Mouse (Mus musculus) liver, embryonic 14.5 days (tissue): ENCODE measurements at regions not wholly inside any gene's neighbourhood (a gene's known extent, or its start where the extent isn't known, plus 50 kb on each side); places are given as distances from the start of the nearest gene placed in this dataset.

Experiments
- ATAC-seq: fragments of 200-750 bp; cut with Nextera tagmentation; 2 replicates; pipeline ENCODE4 v1.8.0; 2017; ENCODE audit warnings: moderate number of reproducible peaks, mild to moderate bottlenecking, moderate library complexity; ENCODE audit not compliant: insufficient read depth
- DNase-seq, 3 experiments: peaks; one replicate each; pipeline ENCODE4 v3.0.0-alpha.2; 2012 to 2013; ENCODE audit warnings: low read depth in 3 of 3, low spot score in 3 of 3
- H3K27ac ChIP-seq: fragments of 300-500 bp; sonication (generic); 2 replicates; pipeline ENCODE4 v1.5.1; 2014; ENCODE audit warnings: moderate library complexity, mild to moderate bottlenecking, control low read depth, inconsistent platforms
- H3K27me3 ChIP-seq: fragments of 300-500 bp; sonication (generic); 2 replicates; pipeline ENCODE4 v1.6.1; 2014; ENCODE audit warnings: mild to moderate bottlenecking, low read length, moderate library complexity; ENCODE audit not compliant: control insufficient read depth, insufficient read depth
- H3K36me3 ChIP-seq: fragments of 300-500 bp; sonication (generic); replicated peaks from 2 replicates; pipeline ENCODE4 v1.6.1; 2014; ENCODE audit warnings: low read depth; ENCODE audit not compliant: control insufficient read depth, insufficient read depth
- H3K4me1 ChIP-seq, 2 experiments: fragments of 200-500 bp in 1 of 2; fragments of 300-500 bp in 1 of 2; sonication (generic) in 1 of 2; replicated peaks; 2 replicates each; pipeline ENCODE4 v1.6.1; 2012 to 2014; ENCODE audit warnings: antibody characterized with exemption in 1 of 2, inconsistent platforms in 1 of 2, low read length in 1 of 2; ENCODE audit not compliant: control insufficient read depth in 2 of 2, insufficient read depth in 2 of 2
- H3K4me2 ChIP-seq: fragments of 300-500 bp; sonication (generic); 2 replicates; pipeline ENCODE4 v1.6.1; 2014; ENCODE audit warnings: low read depth, mild to moderate bottlenecking, control low read depth, moderate library complexity
- H3K4me3 ChIP-seq, 2 experiments: fragments of 200-500 bp in 1 of 2; fragments of 300-500 bp in 1 of 2; sonication (generic) in 1 of 2; 2 replicates each; pipeline ENCODE4 v1.5.1; 2012 to 2014; ENCODE audit warnings: low read depth in 2 of 2, low read length in 2 of 2, mild to moderate bottlenecking in 2 of 2, control low read depth in 1 of 2, inconsistent platforms in 1 of 2, moderate library complexity in 1 of 2; ENCODE audit not compliant: insufficient read depth in 1 of 2
- H3K9ac ChIP-seq: fragments of 300-500 bp; sonication (generic); replicated peaks from 2 replicates; pipeline ENCODE4 v1.6.1; 2014; ENCODE audit warnings: mild to moderate bottlenecking, control low read depth, moderate library complexity
- H3K9me3 ChIP-seq: fragments of 300-500 bp; sonication (generic); 2 replicates; pipeline ENCODE4 v1.6.1; 2016; ENCODE audit warnings: low read length, mixed read lengths; ENCODE audit not compliant: control insufficient read depth
- CTCF ChIP-seq: IDR thresholded peaks from 2 replicates; pipeline ENCODE4 v1.5.1; 2016; ENCODE audit warnings: antibody characterized with exemption, low read depth, control low read depth
- EP300 ChIP-seq: IDR thresholded peaks from 2 replicates; pipeline ENCODE4 v1.6.1; 2016; ENCODE audit warnings: antibody characterized with exemption, low read depth
- WGBS: fragments of 180-500 bp; shearing (Covaris S2); extraction: QIAGEN DNeasy Blood & Tissue Kit; methylation state at CpG from one replicate; pipeline ENCODE4 v1.1.7; 2014; ENCODE audit not compliant: insufficient replicate concordance; 5-methylcytosine and 5-hydroxymethylcytosine counted together

- no peak for DNase-seq
- WGBS, result 47% methylated on average over 4 of the region's 4 CpGs
- Histone ChIP-seq H3K4me3 (no peak overlapping the region), H3K27ac (no peak overlapping the region), H3K9ac (no peak overlapping the region), H3K27me3 (no peaks in the 10 kb centered on the region), H3K4me2 (no peak overlapping the region), H3K4me1 (no peaks in the 10 kb centered on the region), H3K36me3 (no peaks in the 10 kb centered on the region), H3K9me3 (no peaks in the 10 kb centered on the region)
- TF ChIP-seq CTCF (no peak), EP300 (no peak)
- no peak for ATAC-seq
Observed at GRCm38 (mm10) chr19:14225787-14226186, 312.5 kb downstream of the Olfr1505 start.

DNA sequence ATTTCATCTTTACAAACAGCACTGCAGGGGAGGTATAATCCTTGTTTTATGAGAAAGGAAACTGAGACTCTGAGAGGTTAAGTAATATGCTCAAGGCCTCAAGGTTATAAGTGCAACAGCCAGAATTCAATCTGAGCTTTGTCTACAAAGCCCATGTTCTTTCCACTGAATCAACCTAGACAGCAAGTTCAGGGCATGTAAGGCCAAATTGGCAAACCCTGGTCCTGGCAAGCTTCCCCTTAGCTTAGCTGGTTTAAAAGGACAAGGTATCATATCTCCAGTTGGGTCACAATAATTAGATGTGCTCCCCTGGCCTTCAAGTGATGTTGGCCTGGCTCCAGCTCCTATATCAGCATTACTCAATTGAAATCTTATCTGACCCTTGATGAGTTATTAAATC is 313.2 kb downstream of the Olfr1505 start:
- Histone ChIP-seq H3K27me3 (no peaks in the 10 kb centered on the region), H3K27ac (no peak overlapping the region), H3K9me3 (no peaks in the 10 kb centered on the region), H3K4me2 (no peak overlapping the region), H3K9ac (no peak overlapping the region), H3K36me3 (no peaks in the 10 kb centered on the region), H3K4me3 (no peak overlapping the region), H3K4me1 (no peaks in the 10 kb centered on the region)
- no peak for TF ChIP-seq CTCF
- TF ChIP-seq EP300, result no peak
- DNase-seq (no peak), ATAC-seq (no peak)

GRCm38 (mm10) chr19:14243565-14243964 is 330.2 kb downstream of the Olfr1505 start:
- no peak for TF ChIP-seq CTCF
- no peak for TF ChIP-seq EP300
- DNase-seq (no peak), ATAC-seq (no peak)
- H3K9me3 ChIP-seq, result no peaks in the 10 kb centered on the region
- 48% methylated on average over 5 of the region's 5 CpGs for WGBS
- no peaks in the 10 kb centered on the region for H3K4me1 ChIP-seq
- no peaks in the 10 kb centered on the region for H3K36me3 ChIP-seq
- no peak overlapping the region for H3K4me2 ChIP-seq
- no peak overlapping the region for H3K27ac ChIP-seq
- no peak overlapping the region for H3K4me3 ChIP-seq
- H3K27me3 ChIP-seq, result no peaks in the 10 kb centered on the region
- H3K9ac ChIP-seq, result no peak overlapping the region

- Histone ChIP-seq H3K36me3 (no peaks in the 10 kb centered on the region), H3K9ac (no peak overlapping the region), H3K9me3 (no peaks in the 10 kb centered on the region), H3K27me3 (no peaks in the 10 kb centered on the region), H3K4me3 (no peak overlapping the region), H3K4me2 (no peak overlapping the region), H3K27ac (no peak overlapping the region), H3K4me1 (no peaks in the 10 kb centered on the region)
- no peak for TF ChIP-seq EP300
- no peak for TF ChIP-seq CTCF
- DNase-seq (no peak), ATAC-seq (no peak)
- 68% methylated on average over 6 of the region's 6 CpGs for WGBS
Observed at GRCm38 (mm10) chr19:14246973-14247614, 333.8 kb downstream of the Olfr1505 start.

DNA sequence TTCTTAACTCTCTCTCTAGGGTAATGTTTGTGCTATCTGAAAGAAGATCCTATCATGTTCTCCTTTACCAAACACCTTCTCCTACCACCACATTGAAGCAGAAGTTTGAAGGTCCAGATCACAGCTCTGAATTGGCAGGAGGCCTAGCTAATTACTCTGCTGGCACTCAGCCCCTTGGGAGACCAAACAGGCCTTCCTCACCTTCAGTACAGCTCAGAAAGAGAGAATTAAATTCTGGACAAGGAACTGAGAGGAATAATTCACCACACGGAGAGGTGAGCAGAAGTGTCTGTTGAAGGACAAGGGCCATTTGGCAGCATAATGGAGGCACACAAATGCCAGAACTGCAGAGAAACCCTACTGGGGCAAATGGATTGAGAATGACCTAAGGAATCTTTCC is 334.6 kb downstream of the Olfr1505 start:
- no peak for DNase-seq
- no peak for ATAC-seq
- no peak overlapping the region for H3K27ac ChIP-seq

More for the DNA sequence above, 334.6 kb downstream of the Olfr1505 start:
- Histone ChIP-seq H3K4me2 (no peak overlapping the region), H3K4me3 (no peak overlapping the region), H3K4me1 (no peaks in the 10 kb centered on the region), H3K36me3 (no peaks in the 10 kb centered on the region), H3K9ac (no peak overlapping the region), H3K27me3 (no peaks in the 10 kb centered on the region), H3K9me3 (no peaks in the 10 kb centered on the region)
- 47% methylated on average over 1 of the region's 1 CpGs for whole genome bisulfite sequencing
- TF ChIP-seq EP300, result no peak
- TF ChIP-seq CTCF, result no peak
